Mouse (Mus musculus): ENCODE results near the gene Lypd6b.

DNA sequence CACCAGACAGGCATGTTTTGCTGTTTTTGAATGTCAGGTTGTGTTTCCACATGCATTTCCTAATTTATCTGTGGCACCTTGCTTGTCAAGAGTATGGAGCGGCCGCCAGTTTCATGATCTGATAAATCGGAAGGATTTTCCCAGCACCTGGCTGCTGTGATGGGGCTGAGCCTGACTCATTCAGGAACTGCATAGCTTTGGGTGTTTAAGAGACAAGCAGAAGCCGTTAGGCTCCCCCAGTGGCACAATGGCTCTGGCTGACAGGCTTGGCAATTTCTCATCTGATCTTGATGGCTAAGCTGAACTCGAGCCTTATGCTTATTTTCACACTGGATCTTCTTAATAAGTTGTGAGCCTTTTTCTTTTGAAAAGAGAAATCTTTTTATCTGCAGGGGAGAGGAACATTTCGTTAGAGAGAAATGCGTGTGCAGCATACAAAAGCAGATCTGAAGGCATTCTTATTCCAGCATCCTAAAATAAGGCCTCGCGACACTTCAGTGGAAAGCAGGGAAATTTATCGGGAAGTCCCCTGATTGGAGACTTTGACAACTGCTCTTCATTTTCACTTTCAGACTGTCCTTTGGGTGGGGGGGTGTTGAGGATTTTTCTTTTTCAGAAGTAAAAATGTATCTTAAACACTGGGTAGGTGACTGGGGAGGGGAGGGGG is 35.8 kb upstream of the Lypd6b start:
- TF ChIP-seq CTCF (IDR thresholded peaks at IDR 0.05; ENCODE audit: control insufficient read depth, insufficient read depth, insufficient replicate concordance, low read depth, low read length) (no peak), POLR2A (IDR thresholded peaks at IDR 0.05; ENCODE audit: control insufficient read depth, low read depth, low read length) (no peak)

Data from testis, adult 2 months (tissue).